Mouse (Mus musculus) regulatory T cell (primary cell): ENCODE measurements around the gene Tmem104.

Experiments used
- in situ Hi-C: fragments of 300-600 bp; cut with MboI, MseI; formaldehyde crosslinking; loops from one replicate; pipeline ENCODE4 v1.15.1; 2025; ENCODE audit warnings: high pct_unique_total_duplicates

Tmem104 gene

DNA sequence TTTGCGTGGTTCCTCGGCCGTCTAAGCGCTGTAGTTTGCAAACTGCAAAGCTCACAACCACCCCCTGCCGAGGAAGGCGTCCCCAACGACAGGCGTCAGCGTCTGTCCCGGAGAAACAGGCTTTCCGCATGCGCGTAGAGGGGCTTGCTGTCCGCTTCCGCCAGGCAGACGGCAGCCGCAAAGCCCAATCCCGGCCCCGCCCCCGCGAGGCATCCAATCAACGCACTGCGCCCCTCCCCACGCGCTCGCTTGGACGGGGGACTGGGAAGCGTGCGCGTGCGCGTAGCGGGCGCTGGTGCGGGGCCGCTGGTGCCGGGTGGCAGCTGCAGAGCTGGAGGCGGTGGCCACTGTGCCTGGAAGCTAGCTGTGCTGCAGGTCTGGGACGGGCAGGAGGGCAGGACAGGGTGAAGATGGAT lies at the start of gene Tmem104:
Tmem104 (plus strand) TSS at position 264 of the 416 bp plus-strand sequence.
- in situ Hi-C loops, result no loop called here

DNA sequence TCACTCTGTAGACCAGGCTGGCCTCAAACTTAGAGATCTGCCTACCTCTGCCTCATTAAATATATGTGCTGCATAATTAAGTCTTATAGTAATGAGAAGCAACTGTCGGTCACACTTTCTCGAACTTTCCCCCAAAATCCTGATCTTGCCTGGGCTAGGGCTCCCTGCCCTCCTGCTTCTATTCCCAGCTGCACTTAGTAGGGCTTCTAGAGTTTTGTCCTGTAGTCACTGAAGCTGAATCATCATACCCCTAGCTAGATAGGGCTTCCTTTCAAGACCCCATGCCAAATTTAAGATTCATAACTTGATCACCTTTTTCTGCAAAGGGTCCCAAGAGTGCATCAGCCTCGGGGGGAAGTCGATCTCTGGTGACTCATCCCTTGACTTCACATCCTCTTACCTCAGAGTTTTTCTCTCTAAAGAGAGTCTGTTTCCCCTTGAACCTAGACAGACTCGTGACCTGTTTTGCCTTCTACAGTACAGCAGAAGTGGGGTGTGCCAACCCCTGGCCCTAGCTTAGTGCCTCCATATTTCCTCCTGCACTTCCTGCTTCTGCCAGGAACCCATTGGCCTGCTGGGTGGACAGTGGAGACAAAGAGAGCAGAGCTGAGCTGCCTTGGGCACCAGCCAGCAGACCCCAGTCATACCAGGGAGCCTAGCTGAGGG lies 48.6 kb upstream of the Tmem104 start:
- in situ Hi-C loops, result no loop called here

DNA sequence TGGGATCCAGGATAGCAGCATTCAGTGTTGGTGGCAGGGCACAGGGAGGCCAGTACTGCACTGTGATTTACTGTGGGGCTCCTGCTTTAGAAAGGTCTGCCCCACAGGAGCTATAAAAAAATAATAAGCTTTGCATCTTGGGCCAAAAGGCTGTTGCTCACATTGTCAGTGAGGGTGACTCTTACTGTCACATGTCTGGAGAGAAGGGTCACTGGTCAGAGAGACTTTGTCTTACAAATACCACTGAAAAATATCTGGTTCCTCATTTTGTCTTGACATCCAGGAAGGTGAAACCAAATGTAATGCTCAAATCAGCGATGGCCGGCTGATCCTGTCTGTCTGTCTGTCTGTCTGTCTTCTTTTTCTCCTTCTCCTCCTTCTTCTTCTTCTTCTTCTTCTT lies 45.3 kb upstream of the Tmem104 start:
- in situ Hi-C loops, result no loop called here

DNA sequence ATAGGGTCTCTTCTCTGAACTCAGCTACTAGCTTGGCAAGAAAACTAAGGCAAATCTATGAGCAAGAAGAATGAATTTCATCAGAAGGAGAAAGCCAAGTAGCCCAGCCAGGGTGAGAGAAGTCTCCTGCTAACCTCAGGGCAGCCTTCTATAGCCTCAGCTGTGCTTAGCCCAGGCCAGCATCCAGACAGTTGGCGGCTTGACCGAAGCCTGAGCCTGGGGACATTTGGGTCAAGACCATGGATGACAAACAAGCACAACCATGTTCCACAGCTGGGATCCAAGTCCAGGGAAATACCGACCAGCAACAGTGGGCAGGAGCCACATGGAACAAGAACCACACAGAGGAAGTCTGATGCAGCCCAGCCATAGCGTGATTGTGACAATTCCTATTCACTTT lies 39.5 kb upstream of the Tmem104 start:
- in situ Hi-C loops, result no loop called here

GRCm38 (mm10) chr11:115150741-115151254 lies 36.5 kb upstream of the Tmem104 start:
- in situ Hi-C loops, result loop anchor here (5.0 kb wide), 1 partner anchor 58 kb away; the partner anchor contains the start of gene Rab37

GRCm38 (mm10) chr11:115151755-115152429 lies 35.4 kb upstream of the Tmem104 start:
- in situ Hi-C loops, result loop anchor here (5.0 kb wide), 1 partner anchor 60 kb away; the partner anchor contains the start of gene Rab37

DNA sequence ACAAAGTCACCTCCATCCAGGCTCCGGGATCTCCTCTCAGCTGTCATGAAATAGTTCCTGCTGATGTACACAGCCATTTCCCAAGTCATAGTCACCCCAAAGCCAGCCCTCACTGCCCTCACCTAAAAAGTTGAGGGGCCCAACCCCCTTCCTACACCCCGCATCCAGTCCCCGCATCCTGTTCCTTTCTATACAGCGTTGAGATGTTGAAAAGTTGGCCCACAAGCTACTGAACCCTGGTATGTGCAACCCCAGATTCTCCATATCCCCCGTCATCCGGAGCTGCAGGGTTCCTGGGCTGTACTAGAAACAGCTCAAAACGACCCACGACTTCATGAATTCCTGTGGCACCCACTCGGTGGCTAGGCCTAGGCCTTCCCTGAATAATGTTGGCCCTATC lies 34.2 kb upstream of the Tmem104 start:
- in situ Hi-C loops, result loop anchor here (5.0 kb wide), 1 partner anchor 61 kb away; the partner anchor contains the start of gene Rab37

- in situ Hi-C loops, result loop anchor here (5.0 kb wide), 1 partner anchor 61 kb away; the partner anchor contains the start of gene Rab37
Measured at GRCm38 (mm10) chr11:115153699-115154292, 33.5 kb upstream of the Tmem104 start.

GRCm38 (mm10) chr11:115155053-115155634 lies 32.1 kb upstream of the Tmem104 start:
- in situ Hi-C loops, result loop anchor here (5.0 kb wide), 1 partner anchor 117 kb away; no protein-coding TSS in a partner anchor

GRCm38 (mm10) chr11:115157933-115158719 lies 29.2 kb upstream of the Tmem104 start:
- in situ Hi-C loops, result loop anchor here (5.0 kb wide), 1 partner anchor 114 kb away; no protein-coding TSS in a partner anchor

- in situ Hi-C loops, result loop anchor here (10.0 kb wide), 2 partner anchors 475 to 555 kb away; no protein-coding TSS in a partner anchor
Measured at GRCm38 (mm10) chr11:115160016-115160797, 27.1 kb upstream of the Tmem104 start.

DNA sequence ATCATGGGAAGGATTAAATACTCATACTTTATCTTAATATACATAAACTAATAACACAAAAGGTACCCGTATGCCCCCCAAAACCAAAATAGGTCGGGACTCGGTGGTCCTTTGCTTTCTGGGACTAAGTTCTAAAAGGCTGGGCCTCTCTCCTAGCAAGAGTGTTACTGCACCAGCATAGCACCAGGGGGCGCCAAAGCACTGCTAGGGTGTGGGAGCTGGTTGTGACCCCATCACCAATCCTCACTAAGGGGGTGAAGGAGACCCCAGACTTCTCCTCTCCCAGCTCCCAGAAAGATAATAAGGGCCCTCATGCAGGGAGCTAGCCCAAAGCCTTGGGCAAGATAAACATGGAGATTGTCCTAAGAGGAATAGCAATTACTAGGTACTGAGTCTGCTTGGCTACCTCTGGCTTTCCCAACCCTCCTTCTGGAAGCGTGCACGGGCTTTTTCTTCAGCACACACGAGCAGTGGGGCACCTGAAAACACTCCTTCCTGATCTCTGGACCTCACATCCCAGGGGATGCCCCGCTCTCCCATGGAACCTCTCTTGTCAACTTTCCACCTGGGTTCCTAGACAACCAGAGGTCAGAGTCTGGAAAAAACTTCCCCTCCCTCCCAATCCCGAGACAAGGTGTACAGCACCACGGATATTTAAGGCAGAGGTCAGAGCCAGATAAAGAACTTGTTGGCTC lies 26.3 kb upstream of the Tmem104 start:
- in situ Hi-C loops, result loop anchor here (10.0 kb wide), 2 partner anchors 474 to 554 kb away; no protein-coding TSS in a partner anchor

DNA sequence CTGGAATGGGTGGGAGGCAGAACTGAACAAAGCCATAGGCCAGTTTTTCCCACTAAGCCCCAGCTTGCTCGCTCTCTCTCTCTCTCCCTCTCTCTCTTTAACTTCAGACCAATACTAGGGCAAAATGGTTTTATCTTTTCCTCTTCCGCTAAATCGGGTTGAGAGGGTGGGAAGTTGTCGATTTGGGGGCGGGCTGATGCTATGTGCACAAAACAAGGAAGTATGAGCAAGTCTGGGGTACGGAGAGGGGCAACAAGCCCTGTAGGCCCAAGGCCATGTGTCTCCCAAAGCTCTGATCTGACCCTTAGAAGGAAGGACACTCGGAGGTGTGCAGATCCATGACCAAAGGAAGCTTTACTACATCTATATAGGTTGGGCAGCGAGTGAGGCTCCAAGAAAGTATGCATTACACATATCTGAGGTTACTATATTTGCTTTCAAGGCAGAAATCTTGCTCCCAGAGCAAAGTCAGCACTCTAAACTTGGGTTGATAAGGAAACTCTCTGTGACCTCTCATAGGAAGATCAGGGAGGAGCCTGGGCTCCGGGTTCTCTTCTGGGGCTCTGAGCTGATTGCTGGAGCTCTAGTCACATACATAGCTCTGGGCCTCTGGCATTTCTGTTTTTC lies 25.6 kb upstream of the Tmem104 start:
- in situ Hi-C loops, result loop anchor here (10.0 kb wide), 2 partner anchors 473 to 553 kb away; no protein-coding TSS in a partner anchor

GRCm38 (mm10) chr11:115162205-115162601 lies 25.1 kb upstream of the Tmem104 start:
- in situ Hi-C loops, result loop anchor here (10.0 kb wide), 2 partner anchors 473 to 553 kb away; no protein-coding TSS in a partner anchor

- in situ Hi-C loops, result loop anchor here (10.0 kb wide), 2 partner anchors 472 to 552 kb away; no protein-coding TSS in a partner anchor
Measured at GRCm38 (mm10) chr11:115162832-115163480, 24.3 kb upstream of the Tmem104 start, which contains the start of gene Slc9a3r1. Slc9a3r1 (plus strand) TSS chr11:115163341.

DNA sequence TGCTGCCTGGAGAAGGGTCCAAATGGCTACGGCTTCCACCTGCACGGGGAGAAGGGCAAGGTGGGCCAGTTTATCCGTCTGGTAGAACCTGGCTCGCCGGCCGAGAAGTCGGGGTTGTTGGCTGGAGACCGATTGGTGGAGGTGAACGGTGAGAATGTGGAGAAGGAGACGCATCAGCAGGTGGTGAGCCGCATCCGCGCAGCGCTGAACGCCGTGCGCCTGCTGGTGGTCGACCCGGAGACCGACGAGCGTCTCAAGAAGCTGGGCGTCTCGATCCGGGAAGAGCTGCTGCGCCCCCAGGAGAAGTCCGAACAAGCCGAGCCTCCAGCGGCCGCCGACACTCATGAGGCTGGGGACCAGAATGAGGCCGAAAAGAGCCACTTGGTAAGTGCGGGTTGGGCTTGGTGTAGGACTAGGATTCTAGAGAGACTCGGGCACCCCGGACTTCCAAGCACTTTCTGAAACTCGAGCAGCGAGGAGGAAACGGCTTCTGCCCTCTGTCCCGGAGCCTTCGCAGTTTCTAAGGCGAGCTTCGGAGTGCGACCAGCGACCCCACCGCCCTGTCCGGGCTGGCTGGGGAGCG lies 23.6 kb upstream of the Tmem104 start:
- in situ Hi-C loops, result loop anchor here (10.0 kb wide), 2 partner anchors 471 to 551 kb away; no protein-coding TSS in a partner anchor

GRCm38 (mm10) chr11:115164341-115164975 lies 22.8 kb upstream of the Tmem104 start:
- in situ Hi-C loops, result loop anchor here (10.0 kb wide), 2 partner anchors 470 to 550 kb away; no protein-coding TSS in a partner anchor
